Mouse (Mus musculus) midbrain, postnatal 0 days (tissue): ENCODE measurements at regions not wholly inside any gene's neighbourhood (a gene's known extent, or its start where the extent isn't known, plus 50 kb on each side); places are given as distances from the start of the nearest gene placed in this dataset.
A peak's percentile ranks its signal among the peaks of the same experiment; 100 is the strongest.

Experiments
- ATAC-seq: fragments of 200-750 bp; cut with Nextera tagmentation; 2 replicates; pipeline ENCODE4 v1.8.0; 2017; ENCODE audit warnings: moderate number of reproducible peaks, mild to moderate bottlenecking, moderate TSS enrichment, moderate library complexity; ENCODE audit not compliant: low FRiP score
- DNase-seq: peaks from one replicate; pipeline ENCODE4 v3.0.0-alpha.2; 2015; ENCODE audit warnings: low spot score
- H3K27ac ChIP-seq: fragments of 300-500 bp; sonication (generic); 2 replicates; pipeline ENCODE4 v1.5.1; 2014; ENCODE audit warnings: low read depth, mild to moderate bottlenecking, low read length, mixed read lengths
- H3K27me3 ChIP-seq: fragments of 300-500 bp; sonication (generic); 2 replicates; pipeline ENCODE4 v1.6.1; 2014; ENCODE audit warnings: low read length, control low read depth, mixed read lengths; ENCODE audit not compliant: insufficient read depth
- H3K36me3 ChIP-seq: fragments of 300-500 bp; sonication (generic); 2 replicates; pipeline ENCODE4 v1.6.1; 2014; ENCODE audit warnings: low read length, control low read depth, mixed read lengths; ENCODE audit not compliant: insufficient read depth
- H3K4me1 ChIP-seq: fragments of 300-500 bp; sonication (generic); 2 replicates; pipeline ENCODE4 v1.6.1; 2014; ENCODE audit warnings: mild to moderate bottlenecking, control low read depth, antibody characterized with exemption, low read length, mixed read lengths; ENCODE audit not compliant: insufficient read depth
- H3K4me2 ChIP-seq: fragments of 300-500 bp; sonication (generic); 2 replicates; pipeline ENCODE4 v1.6.1; 2014; ENCODE audit warnings: low read depth, mild to moderate bottlenecking, low read length, mixed read lengths; ENCODE audit not compliant: poor library complexity, severe bottlenecking
- H3K4me3 ChIP-seq: fragments of 300-500 bp; sonication (generic); 2 replicates; pipeline ENCODE4 v1.5.1; 2014; ENCODE audit warnings: low read depth, mild to moderate bottlenecking, low read length, moderate library complexity
- H3K9ac ChIP-seq: fragments of 300-500 bp; sonication (generic); replicated peaks from 2 replicates; pipeline ENCODE4 v1.6.1; 2014; ENCODE audit warnings: mild to moderate bottlenecking, low read length, moderate library complexity, mixed read lengths; ENCODE audit not compliant: poor library complexity, severe bottlenecking
- H3K9me3 ChIP-seq: fragments of 300-500 bp; sonication (generic); 2 replicates; pipeline ENCODE4 v1.6.1; 2016; ENCODE audit warnings: low read length, control low read depth
- CTCF ChIP-seq: IDR thresholded peaks from 2 replicates; pipeline ENCODE4 v1.5.1; 2016; ENCODE audit warnings: antibody characterized with exemption, mild to moderate bottlenecking
- whole genome bisulfite sequencing: fragments of 180-500 bp; shearing (Covaris S2); extraction: QIAGEN DNeasy Blood & Tissue Kit; methylation state at CpG from one replicate; pipeline ENCODE4 v1.1.7; 2014; 5-methylcytosine and 5-hydroxymethylcytosine counted together

DNA sequence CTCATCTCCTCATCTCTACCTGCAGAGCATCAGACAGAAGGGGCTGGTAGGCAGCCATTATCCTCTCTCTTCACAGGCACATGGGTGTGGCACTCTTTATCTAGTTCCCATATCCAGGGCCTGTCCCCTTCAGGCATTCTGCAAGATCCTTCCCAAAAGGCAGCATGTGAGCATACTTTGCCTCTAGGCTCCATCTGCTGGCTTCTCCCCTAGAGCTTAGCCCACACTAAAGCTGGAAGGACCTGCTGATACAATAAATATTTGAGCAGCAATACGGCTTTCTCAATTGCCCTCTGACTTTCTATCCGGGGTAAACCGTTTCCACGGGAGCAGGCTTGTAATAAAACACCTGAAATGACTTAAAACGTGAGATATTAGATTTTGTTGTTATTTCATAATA lies 78.4 kb upstream of the Mon1b start:
- peak; percentile 51 for TF ChIP-seq CTCF
- Histone ChIP-seq H3K4me3 (no peak overlapping the region), H3K36me3 (no peaks in the 10 kb centered on the region), H3K9me3 (no peaks in the 10 kb centered on the region), H3K4me1 (peaks cover 3% of the 10 kb centered on the region; the same call in 1 of the 2 replicates), H3K27ac (no peak overlapping the region), H3K27me3 (no peaks in the 10 kb centered on the region), H3K9ac (no peak overlapping the region), H3K4me2 (no peak overlapping the region)
- ATAC-seq, result no peak
- DNase-seq, result peak; percentile 19
- 46% methylated on average over 5 of the region's 5 CpGs for WGBS

DNA sequence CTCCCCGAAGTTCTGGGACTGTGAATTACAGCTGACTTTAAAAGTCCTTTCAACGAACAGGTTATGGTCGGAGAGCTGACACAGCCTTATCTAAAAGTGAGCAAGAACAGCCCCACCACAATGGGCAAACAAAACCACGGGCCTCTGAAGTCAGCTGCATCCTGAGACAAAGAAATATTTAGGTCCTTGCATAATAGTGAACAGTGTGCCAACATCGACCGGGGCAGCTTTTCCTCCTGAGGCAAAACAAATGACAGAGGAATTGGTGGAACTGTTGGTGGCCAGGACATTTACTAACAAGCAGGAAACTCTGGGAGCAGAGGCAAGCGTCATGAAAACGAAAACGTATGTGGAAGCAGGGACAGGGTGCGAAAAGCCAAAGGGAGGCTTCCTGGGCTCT lies 54.3 kb upstream of the Mon1b start:
- no peak overlapping the region for H3K27ac ChIP-seq
- H3K4me3 ChIP-seq, result no peak overlapping the region
- H3K4me2 ChIP-seq, result no peak overlapping the region
- H3K36me3 ChIP-seq, result no peaks in the 10 kb centered on the region
- ATAC-seq (no peak), DNase-seq (no peak)
- WGBS, result 76% methylated on average over 10 of the region's 10 CpGs
- no peak overlapping the region for H3K9ac ChIP-seq
- H3K27me3 ChIP-seq, result no peaks in the 10 kb centered on the region
- no peaks in the 10 kb centered on the region for H3K4me1 ChIP-seq
- no peak for TF ChIP-seq CTCF
- H3K9me3 ChIP-seq, result no peaks in the 10 kb centered on the region

DNA sequence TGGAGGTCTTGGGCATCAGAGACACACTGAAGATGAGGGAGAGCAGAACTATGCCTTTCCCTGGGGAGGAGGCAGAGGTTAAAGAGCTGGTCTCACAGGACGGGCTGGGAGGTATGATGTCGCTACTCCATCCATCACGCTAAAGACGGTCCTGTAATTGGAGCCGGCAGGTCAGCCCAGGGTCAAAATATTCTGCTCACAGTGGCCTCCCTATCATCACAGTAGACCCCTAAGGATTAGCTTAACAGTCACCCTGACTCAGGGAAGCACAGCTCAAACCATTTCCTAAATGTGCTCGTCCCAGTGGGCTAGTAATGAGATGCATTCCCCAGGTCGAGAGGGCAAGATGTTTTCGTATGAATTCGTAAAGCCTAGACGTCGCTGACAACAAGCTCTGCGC lies 53.7 kb upstream of the Mon1b start:
- WGBS, result 54% methylated on average over 12 of the region's 12 CpGs
- H3K27me3 ChIP-seq, result no peaks in the 10 kb centered on the region
- TF ChIP-seq CTCF, result no peak
- H3K4me3 ChIP-seq, result no peak overlapping the region
- ATAC-seq, result no peak
- no peak overlapping the region for H3K4me2 ChIP-seq
- no peak overlapping the region for H3K27ac ChIP-seq
- no peaks in the 10 kb centered on the region for H3K36me3 ChIP-seq
- H3K4me1 ChIP-seq, result no peaks in the 10 kb centered on the region
- no peaks in the 10 kb centered on the region for H3K9me3 ChIP-seq
- H3K9ac ChIP-seq, result no peak overlapping the region
- DNase-seq, result no peak

DNA sequence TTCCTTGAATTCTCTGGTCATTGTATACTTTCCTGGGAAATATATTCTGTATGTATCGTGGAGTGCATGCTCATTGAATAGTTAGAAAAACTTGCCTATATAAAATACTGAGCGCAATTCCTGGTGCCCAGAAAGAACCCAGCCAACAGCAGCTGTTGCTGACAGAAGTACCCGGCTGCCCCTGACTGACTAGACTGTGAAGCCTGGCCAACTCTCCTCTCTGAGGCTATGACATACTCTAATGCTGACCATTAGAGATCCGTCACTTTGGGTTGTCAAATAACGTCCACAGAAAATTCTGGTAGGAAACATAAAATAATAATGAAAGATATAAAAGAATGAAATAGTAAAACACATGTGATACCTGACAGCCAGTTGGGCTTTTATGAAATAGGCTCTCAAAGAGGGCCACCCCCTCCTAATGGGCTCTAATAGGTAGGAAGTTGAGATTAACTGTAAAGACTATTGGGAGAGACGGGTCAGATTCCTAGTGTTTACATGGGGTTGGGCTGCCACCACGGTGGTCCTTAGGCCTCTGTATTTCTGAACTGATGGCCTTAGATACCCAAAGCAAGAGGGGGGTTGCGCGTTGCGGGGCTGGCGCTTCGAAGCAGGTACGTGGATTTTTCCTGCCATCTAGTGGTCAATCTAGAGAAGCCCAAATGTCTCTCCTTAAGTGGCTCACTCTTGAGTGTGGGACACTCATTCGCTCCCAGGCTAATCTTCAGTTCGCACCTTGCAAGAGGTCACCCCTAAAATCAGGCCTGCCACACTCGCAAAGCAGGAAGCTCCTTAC lies 53.0 kb upstream of the Mon1b start:
- H3K4me2 ChIP-seq, result no peak overlapping the region
- WGBS, result 26% methylated on average over 16 of the region's 16 CpGs

DNA sequence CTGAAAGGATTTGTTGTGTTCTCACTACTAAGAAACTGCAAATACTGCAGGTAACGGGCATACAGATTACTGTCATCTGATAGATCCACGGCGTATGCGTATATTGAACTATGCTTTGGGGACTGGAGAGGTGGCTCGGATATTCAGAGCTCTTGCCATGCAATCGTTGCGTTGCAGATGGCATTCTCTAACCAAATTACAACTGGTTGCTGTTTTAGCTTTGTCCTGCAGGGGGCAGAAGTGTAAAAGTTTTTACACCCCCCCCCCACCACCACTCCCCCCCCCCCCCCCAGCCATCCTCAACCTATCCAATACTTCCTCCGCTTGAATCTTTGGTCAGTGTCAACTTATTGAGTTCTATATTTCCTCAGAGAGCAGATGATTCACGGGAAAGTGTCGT lies 51.6 kb upstream of the Mon1b start:
- Histone ChIP-seq H3K9ac (no peak overlapping the region), H3K27ac (no peak overlapping the region), H3K4me3 (no peak overlapping the region), H3K36me3 (no peaks in the 10 kb centered on the region), H3K4me1 (no peaks in the 10 kb centered on the region), H3K27me3 (no peaks in the 10 kb centered on the region), H3K4me2 (no peak overlapping the region), H3K9me3 (no peaks in the 10 kb centered on the region)
- DNase-seq, result peak; percentile 20
- no peak for TF ChIP-seq CTCF
- 74% methylated on average over 10 of the region's 10 CpGs for WGBS
- ATAC-seq, result no peak

More for the DNA sequence above, 53.0 kb upstream of the Mon1b start:
- no peak for ATAC-seq
- H3K27me3 ChIP-seq, result no peaks in the 10 kb centered on the region
- peak; percentile 85 for DNase-seq
- no peak overlapping the region for H3K9ac ChIP-seq
- H3K36me3 ChIP-seq, result no peaks in the 10 kb centered on the region
- H3K4me1 ChIP-seq, result no peaks in the 10 kb centered on the region
- no peak overlapping the region for H3K27ac ChIP-seq
- no peaks in the 10 kb centered on the region for H3K9me3 ChIP-seq
- TF ChIP-seq CTCF, result peak; percentile 87
- H3K4me3 ChIP-seq, result no peak overlapping the region
